Mouse (Mus musculus): ENCODE data around the gene Atad1. TPM values are rescaled to one million over a fixed set of nuclear protein-coding genes. Genes with fewer than 3 reads are reported as not detected.
A peak's percentile ranks its signal among the peaks of the same experiment; 100 is the strongest.
"Not testable (repeated sequence)": the region's sequence is repeated elsewhere in the genome, so short reads cannot be mapped to it uniquely, and the experiment has no call there.

The Atad1 gene
- total RNA-seq, 1 experiment from 2014 or later: 83.5 TPM

DNA sequence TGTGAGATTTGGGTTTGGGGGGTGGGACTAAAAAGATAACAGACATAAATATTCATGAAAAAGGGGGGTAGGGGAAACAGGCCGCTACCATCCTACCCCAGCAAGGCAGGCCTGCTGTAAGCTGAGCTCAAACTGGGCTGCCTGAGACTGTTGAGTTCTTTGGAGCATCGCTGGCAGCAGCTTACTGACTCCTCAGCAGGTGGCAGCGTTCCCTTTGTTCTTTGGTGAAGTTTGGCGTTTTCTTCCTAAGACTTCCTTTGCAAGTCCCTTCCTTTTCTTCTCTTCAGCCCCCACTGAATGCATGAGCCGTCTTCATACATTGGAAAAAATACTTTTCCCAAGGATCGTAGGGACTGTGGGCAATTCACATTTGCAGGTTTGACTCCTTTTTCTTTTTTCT, 9.8 kb upstream of the Atad1 start:
- peak; percentile 25 for DNase-seq

DNA sequence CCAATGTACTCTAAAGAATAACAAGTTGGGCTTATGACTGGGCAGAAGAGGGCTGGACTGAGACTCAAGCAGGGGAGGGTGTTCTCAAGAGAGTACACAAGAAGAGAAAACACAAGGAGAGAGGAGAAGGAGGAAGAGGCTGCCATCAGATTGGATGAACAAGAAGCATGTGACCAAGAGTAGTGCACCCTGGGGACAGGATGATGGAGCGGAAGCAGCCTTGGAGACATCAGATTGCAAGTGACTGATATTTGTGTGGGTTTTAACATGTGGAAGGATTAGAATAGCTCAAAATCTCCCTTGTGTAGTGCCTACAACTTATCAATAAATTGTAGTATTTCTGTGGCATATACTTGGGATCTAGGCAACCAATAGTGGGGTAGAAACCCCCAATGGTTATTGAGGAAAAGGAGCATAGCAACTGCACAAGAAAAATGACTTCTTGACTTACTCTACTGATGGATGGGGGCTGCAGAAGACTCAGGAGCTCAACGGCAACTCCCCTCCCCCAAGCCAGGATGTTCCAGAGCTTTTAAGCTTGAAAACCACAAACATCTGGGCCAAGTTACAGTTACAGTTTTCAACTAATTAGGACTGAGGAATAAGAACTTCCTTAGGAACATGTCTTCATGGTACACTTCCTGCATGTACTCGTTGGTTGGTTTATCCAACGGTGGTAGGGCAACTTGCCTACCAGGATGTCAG, 1.2 kb upstream of the Atad1 start:
- no peak for DNase-seq

DNA sequence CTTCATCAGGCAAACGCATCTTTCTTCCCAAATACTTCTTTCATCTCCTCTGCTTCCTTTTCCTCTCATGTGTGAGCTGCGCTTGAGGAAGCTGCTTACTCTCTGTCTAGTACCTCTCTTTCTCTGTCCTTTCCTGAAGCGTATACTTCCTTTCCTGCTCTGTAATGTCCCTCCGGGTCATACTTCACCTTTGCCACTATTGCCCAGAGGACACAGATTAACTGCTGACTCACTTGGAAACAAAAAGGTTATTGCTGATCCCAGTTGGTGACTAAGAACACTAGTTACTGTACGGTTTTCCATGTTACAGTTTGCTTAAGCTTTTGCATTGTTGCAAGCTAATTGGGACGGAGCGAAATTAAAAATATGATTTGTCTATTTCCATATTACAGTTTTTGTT, 1.7 kb downstream of the Atad1 start:
- no peak for DNase-seq

DNA sequence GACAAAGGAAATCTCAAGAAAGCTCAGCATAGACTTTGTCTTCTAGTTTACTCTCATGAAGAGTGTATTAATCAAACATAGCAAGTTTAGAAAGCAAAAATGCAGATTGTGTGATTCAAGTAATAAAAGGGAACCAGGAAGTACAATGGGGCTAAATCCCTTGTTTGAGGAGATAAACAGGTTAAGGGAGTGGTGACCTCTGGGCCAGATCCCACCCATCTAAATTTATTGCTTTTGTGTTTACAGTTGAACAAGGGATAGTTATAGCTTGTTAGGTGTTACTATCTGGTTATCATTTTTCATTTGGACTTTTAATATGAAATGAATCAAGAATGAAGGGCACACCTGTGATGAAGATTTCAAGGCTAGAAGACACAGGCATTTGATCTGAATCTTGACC, 6.7 kb downstream of the Atad1 start:
- DNase-seq: no peak

DNA sequence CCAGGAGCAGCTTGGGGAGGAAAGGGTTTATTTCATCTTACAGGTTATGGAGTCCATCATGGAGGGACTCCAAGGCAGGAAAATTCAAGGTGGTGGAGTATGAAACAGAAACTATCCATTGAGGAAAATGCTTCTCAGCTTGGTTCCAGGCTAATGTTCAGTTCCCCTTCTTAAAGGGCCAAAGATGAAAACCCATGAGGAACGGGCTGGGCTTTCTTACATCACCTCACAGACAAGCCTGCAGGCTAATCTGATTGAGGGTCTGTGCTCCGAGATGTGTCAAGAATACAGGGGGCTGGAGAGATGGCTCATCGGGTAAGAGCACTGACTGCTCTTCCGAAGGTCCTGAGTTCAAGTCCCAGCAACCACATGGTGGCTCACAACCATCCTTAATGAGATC, 9.8 kb downstream of the Atad1 start:
- DNase-seq: no peak

DNA sequence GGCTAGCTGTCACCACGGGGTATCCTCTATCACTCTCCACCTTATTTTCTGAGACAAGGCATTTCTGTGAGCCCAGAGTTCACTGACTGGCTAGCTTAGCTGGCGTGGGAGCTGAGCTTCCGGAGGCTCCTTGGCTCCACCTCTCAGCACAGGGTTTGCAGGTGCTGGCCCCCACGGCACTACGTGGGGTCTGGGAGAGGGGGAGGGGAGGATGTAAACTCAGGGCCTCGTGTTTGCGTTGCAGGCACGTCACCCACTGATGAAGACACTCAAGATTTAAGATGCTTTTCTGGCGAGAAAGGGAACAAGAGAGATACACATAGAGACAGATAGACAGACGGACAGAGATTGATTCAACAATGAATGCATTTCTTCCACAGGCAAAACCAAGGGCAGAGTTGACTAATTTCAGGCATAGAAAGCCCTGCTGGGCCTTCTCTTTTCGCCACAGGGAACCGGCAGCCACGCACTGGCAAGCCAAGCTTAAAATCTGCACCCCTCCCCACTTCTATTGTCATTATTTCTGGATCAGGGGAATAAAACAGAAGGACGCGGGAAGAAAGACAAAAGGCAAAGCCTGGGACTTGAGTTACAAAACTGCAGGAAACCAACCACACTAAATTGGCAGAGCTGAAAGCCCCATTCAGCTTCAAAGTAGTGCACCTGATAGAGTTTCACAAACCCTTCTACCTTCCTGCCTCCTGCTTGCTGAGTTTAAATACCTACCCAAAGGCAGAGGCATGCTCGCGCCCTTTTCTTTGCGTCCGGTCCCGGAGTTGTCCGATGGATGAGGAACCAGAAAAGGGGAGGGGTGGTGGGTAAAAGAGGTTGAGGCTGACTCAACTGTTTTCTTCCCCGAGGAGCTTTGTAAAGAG, 12.9 kb downstream of the Atad1 start:
- no peak for DNase-seq

DNA sequence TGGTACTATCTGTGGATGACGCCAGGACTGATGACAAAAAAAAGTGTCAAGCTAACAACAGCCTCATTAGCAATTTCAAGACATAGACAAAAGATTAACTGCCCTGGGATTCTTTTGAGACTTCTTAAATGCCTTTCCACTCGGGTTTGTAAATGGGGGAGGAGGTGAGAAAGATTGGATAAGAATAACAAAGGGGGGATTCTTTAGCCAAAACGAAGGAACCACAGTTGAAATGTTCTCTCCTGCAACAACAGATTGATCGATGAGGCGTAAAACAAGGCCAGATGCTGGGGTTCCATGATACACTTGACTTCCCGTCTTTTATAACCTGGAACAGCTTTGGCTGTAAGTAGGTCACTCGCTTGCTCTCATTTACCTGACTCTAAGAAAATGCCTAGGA, 15.8 kb downstream of the Atad1 start:
- no peak for DNase-seq

DNA sequence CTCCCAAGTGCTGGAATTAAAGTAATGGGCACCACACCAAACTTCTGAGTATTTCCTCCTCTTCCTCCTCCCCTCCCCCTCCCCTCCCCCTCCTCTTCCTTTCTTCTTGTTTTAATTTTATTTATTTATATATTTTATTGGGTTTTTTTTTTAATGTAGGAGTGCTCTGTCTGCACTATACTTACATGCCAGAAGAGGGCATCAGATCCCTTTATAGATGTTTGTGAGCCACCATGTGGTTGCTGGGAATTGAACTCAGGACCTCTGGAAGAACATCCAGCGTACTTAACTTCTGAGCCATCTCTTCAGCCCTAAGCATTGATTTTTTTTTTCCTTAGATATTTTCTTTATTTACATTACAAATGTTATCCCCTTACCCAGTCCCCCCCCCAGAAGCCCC, 19.3 kb downstream of the Atad1 start:
- no peak for DNase-seq

DNA sequence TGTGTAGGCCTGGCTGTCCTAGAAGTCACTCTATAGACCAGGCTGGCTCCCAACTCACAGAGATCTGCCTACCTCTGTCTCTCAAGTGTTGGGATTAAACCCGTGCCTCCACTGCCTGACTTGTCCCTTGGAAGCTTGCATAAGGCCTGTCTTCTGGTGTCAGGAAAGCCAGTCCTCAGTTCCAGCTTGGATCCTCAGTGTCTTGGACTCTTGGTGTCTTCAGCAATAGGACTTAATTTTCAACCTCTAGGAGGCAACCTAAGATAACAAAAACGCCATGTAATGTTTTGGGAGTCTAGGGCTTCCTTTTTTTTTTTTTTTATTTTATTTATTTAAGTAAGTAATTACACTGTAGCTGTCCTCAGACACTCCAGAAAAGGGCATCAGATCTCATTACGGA, 22.0 kb downstream of the Atad1 start:
- no peak for DNase-seq

DNA sequence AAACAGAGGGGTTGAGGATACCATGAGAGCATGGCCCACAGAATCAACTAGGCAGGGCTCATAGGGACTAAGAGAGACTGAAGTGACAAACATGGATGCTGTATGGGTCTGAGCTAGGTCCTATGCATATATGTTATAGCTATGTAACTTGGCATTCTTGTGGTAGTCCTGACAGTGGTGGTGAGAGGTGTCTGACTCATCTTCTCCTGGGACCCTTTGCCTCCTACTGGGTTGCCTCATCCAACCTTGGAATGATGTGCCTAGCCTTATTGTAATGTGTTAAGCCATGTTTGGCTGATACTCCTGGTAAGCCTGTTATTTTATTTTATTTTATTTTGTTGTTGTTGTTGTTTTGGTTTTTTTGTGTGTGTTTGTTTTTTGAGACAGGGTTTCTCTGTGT, 23.9 kb downstream of the Atad1 start:
- DNase-seq: no peak

DNA sequence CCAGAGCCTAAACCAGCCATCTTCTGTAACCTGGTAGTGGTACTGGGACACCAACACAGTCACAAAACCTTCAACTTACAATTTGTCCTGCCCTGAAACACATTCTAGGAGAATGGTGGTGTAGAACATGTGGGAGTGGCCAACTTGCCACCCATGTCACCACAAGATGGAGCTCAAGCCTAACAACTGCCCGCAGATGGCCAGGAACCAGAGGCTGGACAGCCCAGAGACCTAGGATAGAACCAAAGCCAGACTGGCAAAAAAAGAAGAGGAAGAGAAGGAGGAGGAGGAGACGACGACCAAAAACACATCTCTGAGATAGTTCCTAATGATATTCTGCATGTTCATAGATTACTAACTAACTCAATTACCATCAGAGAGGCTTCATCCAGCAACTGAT, 24.4 kb downstream of the Atad1 start:
- DNase-seq: peak; percentile 66

DNA sequence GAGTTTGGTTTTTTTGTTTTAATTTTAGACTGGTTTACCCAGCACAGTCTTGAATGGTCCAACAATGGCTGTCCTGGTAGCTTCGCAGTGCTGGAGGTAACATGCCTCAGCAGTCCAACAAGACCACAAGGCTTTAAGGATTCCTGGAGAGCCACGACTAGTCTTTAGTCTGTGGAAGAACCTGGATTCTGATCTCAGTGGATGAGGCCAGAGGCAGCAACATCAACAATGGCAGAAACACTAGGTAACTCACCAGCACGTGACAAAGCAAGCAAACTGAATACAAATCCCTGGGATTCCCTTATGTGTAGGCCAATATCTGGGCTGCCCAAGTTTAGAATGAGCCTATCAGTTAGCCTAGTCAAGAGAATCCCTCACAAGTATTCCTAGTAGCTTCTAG, 26.1 kb downstream of the Atad1 start:
- DNase-seq: no peak

DNA sequence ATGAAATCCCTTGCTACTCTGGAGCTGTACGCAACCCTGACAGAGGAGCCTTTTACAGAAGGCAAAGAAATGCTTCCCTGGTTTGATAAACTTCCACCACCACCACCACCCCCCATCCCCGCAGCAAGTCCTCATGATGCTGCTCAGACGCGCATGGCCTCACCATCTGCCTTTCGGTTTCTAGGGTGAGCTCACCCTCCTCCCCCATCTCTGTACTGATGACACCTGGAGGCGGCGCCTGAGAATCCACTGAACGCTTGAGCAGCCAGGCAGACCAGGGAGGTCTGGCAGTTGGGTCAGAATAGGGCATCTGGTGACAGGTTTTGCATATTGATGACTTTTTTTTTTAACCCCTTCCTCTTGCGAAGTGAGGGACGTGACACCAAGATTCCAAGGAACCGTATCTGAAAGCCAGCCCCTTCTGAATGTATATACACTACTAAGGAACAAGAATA, 27.0 kb downstream of the Atad1 start:
- peak; percentile 69 for DNase-seq

DNA sequence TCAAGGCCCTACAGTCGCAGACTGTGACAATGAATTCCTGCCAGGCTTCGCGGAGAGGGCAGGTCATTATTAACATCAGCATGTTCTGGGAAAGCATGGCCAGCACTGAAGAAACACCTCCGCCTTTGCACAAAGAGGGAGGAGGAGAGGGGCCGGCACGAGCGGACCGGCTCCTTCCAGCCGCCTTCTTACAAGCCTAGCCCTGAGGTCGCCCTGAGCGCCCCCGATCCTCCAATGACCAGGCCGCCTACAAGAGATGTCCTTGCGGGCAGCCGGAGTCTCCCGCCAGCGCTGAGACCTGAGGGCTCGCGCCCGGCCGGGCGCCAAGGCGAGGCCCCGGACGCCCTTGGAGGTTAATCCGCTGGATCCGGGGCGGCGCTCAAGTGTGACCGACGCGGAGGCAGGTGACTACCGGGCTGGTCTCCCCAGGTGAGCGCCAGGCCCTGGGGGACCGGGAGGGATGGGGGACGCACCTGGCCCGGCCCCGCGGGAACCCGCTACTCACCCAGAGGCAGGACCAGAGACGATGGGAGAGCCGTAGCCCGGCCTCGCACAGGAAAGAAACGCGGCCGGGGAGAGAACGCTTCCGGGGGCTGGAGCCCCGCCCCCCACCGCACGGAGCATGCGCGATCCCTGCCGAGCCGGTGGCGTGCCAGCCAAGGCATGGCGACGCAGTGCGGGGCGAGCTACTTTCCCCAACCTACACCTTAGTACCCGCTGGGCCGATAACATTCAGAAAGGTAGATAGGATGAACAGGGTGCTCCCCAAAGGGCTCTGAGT, 27.6 kb downstream of the Atad1 start:
- peak; percentile 96 for DNase-seq

DNA sequence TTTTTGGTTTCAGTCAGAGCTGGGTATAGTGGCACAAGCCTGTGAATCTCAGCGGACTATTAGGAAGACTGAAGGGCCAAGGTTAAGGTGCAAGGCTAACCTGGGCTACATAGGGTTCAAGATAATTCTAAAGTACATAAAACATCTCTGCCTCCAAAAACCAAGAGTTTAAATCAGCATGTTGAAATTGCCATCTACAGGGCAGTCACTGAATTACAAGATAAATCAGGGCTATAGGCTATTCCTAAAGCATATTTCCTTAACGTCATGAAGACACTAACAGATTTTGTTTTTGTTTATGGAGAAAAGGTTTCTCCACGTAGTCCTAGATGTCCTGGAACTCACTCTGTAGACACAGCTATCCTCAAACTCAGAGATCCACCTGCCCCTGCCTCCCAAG, 29.3 kb downstream of the Atad1 start:
- no peak for DNase-seq

DNA sequence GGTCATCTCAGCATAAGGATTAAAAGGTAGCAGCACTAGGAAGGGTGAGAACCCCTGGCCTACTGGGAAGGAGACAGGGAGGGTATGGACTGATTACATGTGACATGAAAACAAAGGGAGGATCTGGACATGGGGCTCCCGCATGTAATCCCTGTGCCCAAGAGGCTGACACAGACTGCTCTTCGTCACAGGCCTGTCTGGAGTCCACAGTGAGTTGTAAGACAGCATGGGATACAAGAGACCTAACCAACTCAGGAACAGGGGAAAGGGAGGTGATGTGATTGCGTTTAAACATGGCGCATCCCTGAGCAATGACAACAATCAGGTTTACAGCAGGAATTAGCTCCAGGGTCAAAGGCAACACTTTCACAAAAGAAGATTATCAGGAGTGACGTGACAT, 30.6 kb downstream of the Atad1 start:
- no peak for DNase-seq

DNA sequence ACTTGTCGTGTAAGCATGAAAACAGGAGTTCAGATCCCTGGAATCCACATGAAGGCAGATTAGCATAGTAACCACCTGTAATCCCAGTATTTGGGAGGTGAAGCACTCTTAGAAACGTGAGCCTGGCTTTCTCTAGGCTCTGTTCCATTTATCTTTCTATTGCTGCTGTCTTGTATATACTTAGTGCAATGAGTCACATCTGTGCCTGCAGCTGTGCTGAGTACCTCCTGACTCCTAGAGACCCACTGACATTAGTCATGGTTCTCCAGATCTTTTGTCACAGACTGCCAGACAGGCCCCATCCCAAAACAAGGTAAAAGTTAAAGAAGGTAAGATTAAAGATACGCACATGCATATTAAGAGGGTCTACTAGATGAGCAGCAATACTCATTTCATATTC, 37.4 kb downstream of the Atad1 start:
- DNase-seq: no peak

DNA sequence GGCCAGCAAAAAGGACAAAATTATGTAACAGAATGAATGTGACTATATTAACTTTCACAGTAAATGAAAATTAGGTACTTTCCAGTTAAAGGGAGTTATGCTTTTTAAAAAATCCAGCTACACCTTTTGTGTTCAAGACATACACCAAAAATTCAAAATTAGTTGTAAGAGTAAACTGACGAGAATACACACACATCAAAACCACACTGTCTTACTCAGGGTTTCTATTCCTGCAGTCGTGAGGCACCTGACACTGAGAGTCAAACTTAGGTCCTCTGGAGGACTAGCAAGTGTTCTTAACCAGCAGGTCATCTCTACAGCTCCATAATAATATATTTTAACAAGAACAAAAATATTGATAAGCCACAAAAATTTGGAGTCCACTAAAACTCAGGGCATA, 42.9 kb downstream of the Atad1 start:
- DNase-seq: no peak

DNA sequence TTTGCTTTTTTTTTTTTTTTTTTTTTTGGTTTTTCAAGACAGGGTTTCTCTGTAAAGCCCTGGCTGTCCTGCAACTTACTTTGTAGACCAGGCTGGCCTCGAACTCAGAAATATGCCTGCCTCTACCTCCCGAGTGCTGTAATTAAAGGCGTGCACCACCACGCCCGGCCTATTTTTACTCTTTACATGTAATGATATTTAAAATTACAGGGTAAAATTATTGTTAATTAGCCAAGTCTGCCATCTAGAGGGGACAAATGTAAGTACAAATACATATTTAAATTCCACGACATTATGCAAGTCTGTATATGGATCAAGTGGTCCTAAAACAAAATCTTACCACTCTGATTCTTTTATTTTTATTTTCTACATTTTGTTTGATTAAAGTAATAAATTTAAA, 49.9 kb downstream of the Atad1 start:
- no peak for DNase-seq

DNA sequence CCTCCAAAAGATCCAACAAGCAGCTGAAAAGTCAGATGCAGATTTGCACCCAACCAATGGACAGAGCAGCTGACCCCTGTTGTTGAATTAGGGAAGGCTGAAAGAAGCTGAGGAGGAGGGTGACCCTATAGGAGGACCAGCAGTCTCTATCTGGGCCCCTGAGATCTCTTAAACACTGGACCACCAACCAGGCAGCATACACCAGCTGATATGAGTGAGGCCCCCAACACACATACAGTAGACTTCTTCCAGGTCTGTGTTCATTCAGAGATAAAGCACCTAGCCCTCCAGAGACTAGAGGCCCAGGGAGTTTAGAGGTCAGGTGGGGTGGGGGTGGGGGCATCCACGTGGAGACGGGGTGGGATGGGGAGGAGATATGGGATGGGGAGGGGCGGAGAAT, 51.4 kb downstream of the Atad1 start:
- DNase-seq: not testable (repeated sequence)

DNA sequence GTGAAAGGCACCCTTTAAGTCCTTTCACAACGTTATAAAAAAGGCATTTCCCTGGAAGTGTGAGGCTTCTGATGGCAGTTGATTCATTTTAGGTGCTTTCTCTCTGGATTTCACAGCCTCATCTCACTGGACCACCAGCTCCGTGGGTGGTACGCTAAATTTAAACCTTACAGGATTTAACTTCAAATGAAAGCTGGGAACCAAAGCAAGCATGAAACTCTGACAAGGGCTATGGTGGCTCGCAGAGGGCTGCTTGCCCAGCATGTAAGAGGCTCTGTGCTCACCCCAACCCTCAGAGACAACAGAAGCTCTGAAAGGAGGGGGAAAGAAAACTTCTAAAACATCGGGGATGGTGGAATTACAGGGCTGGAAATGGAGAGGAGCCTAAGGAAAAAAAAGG, 51.9 kb downstream of the Atad1 start:
- no peak for DNase-seq

DNA sequence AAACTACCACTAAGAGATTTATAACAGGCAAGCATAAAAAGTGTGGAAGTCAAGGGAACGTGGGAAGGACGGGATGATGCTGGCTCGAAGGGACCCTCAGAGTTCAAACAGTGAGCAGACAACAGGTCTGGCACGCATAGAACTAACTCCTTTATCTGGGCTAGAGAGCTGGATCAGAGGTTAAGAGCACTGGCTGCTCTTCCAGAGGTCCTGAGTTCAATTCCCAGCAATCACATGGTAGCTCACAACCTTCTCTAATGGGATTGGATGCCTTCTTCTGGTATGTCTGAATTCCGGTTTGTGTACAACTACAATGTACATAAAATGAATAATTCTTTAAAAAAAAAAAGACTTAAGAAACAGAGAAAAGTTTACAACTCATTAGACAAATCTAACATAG, 56.5 kb downstream of the Atad1 start:
- DNase-seq: no peak

DNA sequence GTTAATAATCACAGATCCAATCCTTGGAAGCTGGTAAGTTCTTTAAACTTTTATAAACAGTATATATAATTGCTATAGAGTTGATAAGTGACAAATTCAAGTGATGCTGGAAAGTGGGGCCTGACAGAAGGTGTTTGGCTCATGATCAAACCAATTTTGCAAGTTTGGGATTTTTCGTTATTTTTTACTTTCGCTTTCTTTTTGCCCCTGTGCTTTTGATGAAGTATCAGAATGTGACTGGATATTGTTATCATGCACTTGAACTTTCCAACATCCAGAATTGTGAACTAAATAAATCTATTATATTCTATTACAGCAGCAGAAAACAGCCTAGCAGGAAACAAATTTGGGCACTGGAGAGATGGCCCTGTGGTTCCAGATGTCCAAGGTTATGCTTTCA, 58.7 kb downstream of the Atad1 start:
- DNase-seq: no peak

Measured in adrenal gland, postnatal 25 days (tissue).